Mouse (Mus musculus) liver, embryonic 13.5 days (tissue): ENCODE results near the gene Gm3404. TPM values are rescaled to one million over a fixed set of nuclear protein-coding genes. Genes with fewer than 3 reads are reported as not detected.
"Not testable (repeated sequence)": the region's sequence is repeated elsewhere in the genome, so short reads cannot be mapped to it uniquely, and the experiment has no call there.

Experiments
- ATAC-seq: fragments of 200-750 bp; cut with Nextera tagmentation; 2 replicates; pipeline ENCODE4 v1.8.0; 2017; ENCODE audit warnings: low read depth, mild to moderate bottlenecking, moderate number of reproducible peaks, moderate library complexity
- DNase-seq: peaks from one replicate; pipeline ENCODE4 v3.0.0; 2022
- H3K27ac ChIP-seq: fragments of 300-500 bp; sonication (generic); 2 replicates; pipeline ENCODE4 v1.5.1; 2015; ENCODE audit warnings: moderate library complexity, mild to moderate bottlenecking, inconsistent platforms
- H3K27me3 ChIP-seq: fragments of 300-500 bp; sonication (generic); 2 replicates; pipeline ENCODE4 v1.6.1; 2015; ENCODE audit warnings: mild to moderate bottlenecking, inconsistent platforms
- H3K36me3 ChIP-seq: fragments of 300-500 bp; sonication (generic); 2 replicates; pipeline ENCODE4 v1.6.1; 2015; ENCODE audit warnings: mild to moderate bottlenecking, inconsistent platforms
- H3K4me1 ChIP-seq: fragments of 300-500 bp; sonication (generic); replicated peaks from 2 replicates; pipeline ENCODE4 v1.6.1; 2015; ENCODE audit warnings: inconsistent platforms
- H3K4me2 ChIP-seq: fragments of 300-500 bp; sonication (generic); 2 replicates; pipeline ENCODE4 v1.6.1; 2015; ENCODE audit warnings: inconsistent platforms, mild to moderate bottlenecking, moderate library complexity
- H3K4me3 ChIP-seq: fragments of 300-500 bp; sonication (generic); replicated peaks from 2 replicates; pipeline ENCODE4 v1.5.1; 2015; ENCODE audit warnings: mild to moderate bottlenecking, inconsistent platforms
- H3K9ac ChIP-seq: fragments of 300-500 bp; sonication (generic); 2 replicates; pipeline ENCODE4 v1.6.1; 2015; ENCODE audit warnings: mild to moderate bottlenecking, inconsistent platforms
- H3K9me3 ChIP-seq: fragments of 300-500 bp; sonication (generic); replicated peaks from 2 replicates; pipeline ENCODE4 v1.6.1; 2016; ENCODE audit warnings: inconsistent platforms
- WGBS: fragments of 180-500 bp; shearing (Covaris S2); methylation state at CpG from one replicate; pipeline ENCODE4 v1.1.7; 2015; ENCODE audit not compliant: insufficient replicate concordance; 5-methylcytosine and 5-hydroxymethylcytosine counted together
- polyA plus RNA-seq: library from polyadenylated mRNA; unstranded; fragments of >200 nt; fragmentation: Nextera tagmentation; extraction: Ambion mirVana; gene quantifications from 2 replicates; pipeline ENCODE4 v1.2.1, GENCODE M21; 2015

Gm3404 gene
- polyA plus RNA-seq = not detected in 2 replicates

DNA sequence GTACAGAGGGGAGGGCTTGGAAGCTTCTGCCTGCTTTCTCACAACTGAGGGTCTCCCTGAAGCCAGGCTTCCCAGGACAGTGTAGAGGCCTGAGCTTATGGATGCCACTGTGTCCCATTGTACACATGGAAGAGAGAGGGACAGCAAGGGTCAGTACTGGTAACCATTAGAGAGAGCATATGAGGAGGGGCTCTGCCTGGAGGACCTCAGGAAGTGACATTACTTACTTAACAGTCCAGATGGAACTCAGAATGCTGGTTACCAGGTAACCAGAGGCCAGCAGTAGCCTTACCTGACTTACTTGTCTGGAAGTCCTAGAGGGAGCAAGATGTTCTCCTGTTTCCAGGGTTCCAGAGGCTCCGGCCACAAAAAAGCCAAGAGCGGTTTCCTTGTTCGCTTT lies at the start of gene Gm3404:
Gene Gm3404, plus strand, starts transcription at position 301 of the 400 bp plus-strand sequence.
- not testable (repeated sequence) for DNase-seq, H3K4me2 ChIP-seq
- WGBS = 79% methylated on average over 3 of the region's 3 CpGs

DNA sequence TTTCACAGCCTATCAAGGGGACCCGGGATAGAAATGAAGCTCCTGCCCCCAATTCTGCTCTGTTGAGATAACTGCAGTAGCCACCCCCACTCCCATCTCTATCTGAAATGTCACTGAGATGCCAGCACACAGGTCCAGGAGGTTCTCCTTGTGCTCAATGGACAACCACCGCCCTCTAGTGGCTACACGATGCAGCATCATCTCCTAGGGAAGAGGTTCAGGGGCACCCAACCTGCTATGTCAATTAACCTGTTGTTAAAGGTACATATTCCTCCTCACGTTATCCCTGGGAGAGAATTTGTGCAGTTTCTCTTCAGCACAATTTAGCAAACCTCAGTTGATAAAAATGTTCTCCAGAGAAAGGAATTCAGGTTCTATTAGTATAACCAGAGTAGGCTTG lies 46.0 kb upstream of the Gm3404 start:
- H3K9me3 ChIP-seq, H3K27me3 ChIP-seq, H3K4me1 ChIP-seq, H3K36me3 ChIP-seq, ATAC-seq, H3K4me3 ChIP-seq, H3K9ac ChIP-seq, H3K4me2 ChIP-seq, H3K27ac ChIP-seq: not testable (repeated sequence)
- DNase-seq = peak; percentile 50
- WGBS = under 1% methylated on average over 4 of the region's 4 CpGs

More for the DNA sequence above, at the start of gene Gm3404:
- H3K9me3 ChIP-seq, H3K27me3 ChIP-seq, H3K9ac ChIP-seq, H3K36me3 ChIP-seq, H3K27ac ChIP-seq, ATAC-seq, H3K4me1 ChIP-seq, H3K4me3 ChIP-seq: not testable (repeated sequence)

DNA sequence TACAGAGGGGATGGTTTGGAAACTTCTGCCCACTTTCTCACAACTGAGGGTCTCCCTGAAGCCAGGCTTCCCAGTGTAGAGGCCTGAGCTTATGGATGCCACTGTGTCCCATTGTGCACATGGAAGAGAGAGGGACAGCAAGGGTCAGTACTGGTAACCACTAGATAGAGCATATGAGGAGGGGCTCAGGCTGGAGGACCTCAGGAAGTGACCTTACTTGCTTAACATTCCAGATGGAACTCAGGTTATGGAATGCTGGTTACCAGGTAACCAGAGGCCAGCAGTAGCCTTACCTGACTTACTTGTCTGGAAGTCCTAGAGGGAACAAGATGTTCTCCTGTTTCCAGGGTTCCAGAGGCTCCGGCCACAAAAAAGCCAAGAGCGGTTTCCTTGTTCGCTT lies 43.9 kb upstream of the Gm3404 start, which contains the start of gene Gm6408:
Gene Gm6408, plus strand, starts transcription at position 301 of the 400 bp plus-strand sequence.
- not testable (repeated sequence) for H3K27ac ChIP-seq, H3K36me3 ChIP-seq, H3K4me2 ChIP-seq, H3K4me3 ChIP-seq, H3K4me1 ChIP-seq, ATAC-seq, H3K27me3 ChIP-seq, H3K9me3 ChIP-seq, H3K9ac ChIP-seq, DNase-seq
- 75% methylated on average over 2 of the region's 3 CpGs for WGBS

DNA sequence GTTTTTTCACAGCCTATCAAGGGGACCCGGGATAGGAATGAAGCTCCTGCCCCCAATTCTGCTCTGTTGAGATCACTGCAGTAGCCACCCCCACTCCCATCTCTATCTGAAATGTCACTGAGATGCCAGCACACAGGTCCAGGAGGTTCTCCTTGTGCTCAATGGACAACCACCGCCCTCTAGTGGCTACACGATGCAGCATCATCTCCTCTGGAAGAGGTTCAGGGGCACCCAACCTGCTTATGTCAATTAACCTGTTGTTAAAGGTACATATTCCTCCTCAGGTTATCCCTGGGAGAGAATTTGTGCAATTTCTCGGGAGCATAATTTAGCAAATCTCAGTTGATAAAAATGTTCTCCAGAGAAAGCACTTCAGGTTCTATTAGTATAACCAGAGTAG lies 36.6 kb upstream of the Gm3404 start:
- WGBS = 3% methylated on average over 3 of the region's 4 CpGs
- not testable (repeated sequence) for H3K9ac ChIP-seq, H3K4me2 ChIP-seq, DNase-seq, H3K9me3 ChIP-seq, H3K27ac ChIP-seq, H3K27me3 ChIP-seq, H3K36me3 ChIP-seq, H3K4me3 ChIP-seq, H3K4me1 ChIP-seq, ATAC-seq

DNA sequence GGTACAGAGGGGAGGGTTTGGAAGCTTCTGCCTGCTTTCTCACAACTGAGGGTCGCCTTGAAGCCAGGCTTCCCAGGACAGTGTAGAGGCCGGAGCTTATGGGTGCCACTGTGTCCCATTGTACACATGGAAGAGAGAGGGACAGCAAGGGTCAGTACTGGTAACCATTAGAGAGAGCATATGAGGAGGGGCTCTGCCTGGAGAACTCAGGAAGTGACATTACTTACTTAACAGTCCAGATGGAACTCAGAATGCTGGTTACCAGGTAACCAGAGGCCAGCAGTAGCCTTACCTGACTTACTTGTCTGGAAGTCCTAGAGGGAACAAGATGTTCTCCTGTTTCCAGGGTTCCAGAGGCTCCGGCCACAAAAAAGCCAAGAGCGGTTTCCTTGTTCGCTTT lies 34.5 kb upstream of the Gm3404 start, which contains the start of gene Gm6370:
Gene Gm6370, plus strand, starts transcription at position 301 of the 400 bp plus-strand sequence.
- H3K27me3 ChIP-seq = not testable (repeated sequence)

DNA sequence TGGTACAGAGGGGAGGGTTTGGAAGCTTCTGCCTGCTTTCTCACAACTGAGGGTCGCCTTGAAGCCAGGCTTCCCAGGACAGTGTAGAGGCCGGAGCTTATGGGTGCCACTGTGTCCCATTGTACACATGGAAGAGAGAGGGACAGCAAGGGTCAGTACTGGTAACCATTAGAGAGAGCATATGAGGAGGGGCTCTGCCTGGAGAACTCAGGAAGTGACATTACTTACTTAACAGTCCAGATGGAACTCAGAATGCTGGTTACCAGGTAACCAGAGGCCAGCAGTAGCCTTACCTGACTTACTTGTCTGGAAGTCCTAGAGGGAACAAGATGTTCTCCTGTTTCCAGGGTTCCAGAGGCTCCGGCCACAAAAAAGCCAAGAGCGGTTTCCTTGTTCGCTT lies 23.5 kb upstream of the Gm3404 start, which contains the start of gene 4930449I24Rik:
Gene 4930449I24Rik, plus strand, starts transcription at position 301 of the 400 bp plus-strand sequence.
- not testable (repeated sequence) for H3K4me2 ChIP-seq, ATAC-seq, H3K9ac ChIP-seq, H3K4me1 ChIP-seq, DNase-seq, H3K27ac ChIP-seq, H3K9me3 ChIP-seq, H3K36me3 ChIP-seq, H3K4me3 ChIP-seq, H3K27me3 ChIP-seq
- no CpG with 5 or more reads among the region's 5 CpGs for WGBS

More for the DNA sequence above, 34.5 kb upstream of the Gm3404 start, which contains the start of gene Gm6370:
- H3K4me2 ChIP-seq, ATAC-seq, DNase-seq, H3K27ac ChIP-seq, H3K4me1 ChIP-seq, H3K4me3 ChIP-seq, H3K9ac ChIP-seq, H3K36me3 ChIP-seq, H3K9me3 ChIP-seq: not testable (repeated sequence)
- no CpG with 5 or more reads among the region's 5 CpGs for WGBS

DNA sequence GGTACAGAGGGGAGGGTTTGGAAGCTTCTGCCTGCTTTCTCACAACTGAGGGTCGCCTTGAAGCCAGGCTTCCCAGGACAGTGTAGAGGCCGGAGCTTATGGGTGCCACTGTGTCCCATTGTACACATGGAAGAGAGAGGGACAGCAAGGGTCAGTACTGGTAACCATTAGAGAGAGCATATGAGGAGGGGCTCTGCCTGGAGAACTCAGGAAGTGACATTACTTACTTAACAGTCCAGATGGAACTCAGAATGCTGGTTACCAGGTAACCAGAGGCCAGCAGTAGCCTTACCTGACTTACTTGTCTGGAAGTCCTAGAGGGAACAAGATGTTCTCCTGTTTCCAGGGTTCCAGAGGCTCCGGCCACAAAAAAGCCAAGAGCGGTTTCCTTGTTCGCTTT lies 11.8 kb upstream of the Gm3404 start, which contains the start of gene Gm3402:
Gene Gm3402, plus strand, starts transcription at position 301 of the 400 bp plus-strand sequence.
- not testable (repeated sequence) for DNase-seq, H3K4me3 ChIP-seq, H3K27me3 ChIP-seq, H3K9me3 ChIP-seq, H3K4me1 ChIP-seq, H3K4me2 ChIP-seq, H3K36me3 ChIP-seq, H3K9ac ChIP-seq, H3K27ac ChIP-seq, ATAC-seq
- WGBS = 86% methylated on average over 1 of the region's 5 CpGs

DNA sequence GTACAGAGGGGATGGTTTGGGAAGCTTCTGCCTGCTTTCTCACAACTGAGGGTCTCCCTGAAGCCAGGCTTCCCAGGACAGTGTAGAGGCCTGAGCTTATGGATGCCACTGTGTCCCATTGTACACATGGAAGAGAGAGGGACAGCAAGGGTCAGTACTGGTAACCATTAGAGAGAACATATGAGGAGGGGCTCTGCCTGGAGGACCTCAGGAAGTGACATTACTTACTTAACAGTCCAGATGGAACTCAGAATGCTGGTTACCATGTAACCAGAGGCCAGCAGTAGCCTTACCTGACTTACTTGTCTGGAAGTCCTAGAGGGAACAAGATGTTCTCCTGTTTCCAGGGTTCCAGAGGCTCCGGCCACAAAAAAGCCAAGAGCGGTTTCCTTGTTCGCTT lies 11.7 kb downstream of the Gm3404 start, which contains the start of gene Gm3409:
Gene Gm3409, plus strand, starts transcription at position 301 of the 400 bp plus-strand sequence.
- H3K4me3 ChIP-seq, ATAC-seq, H3K27me3 ChIP-seq, DNase-seq, H3K27ac ChIP-seq, H3K9ac ChIP-seq, H3K36me3 ChIP-seq, H3K4me2 ChIP-seq, H3K4me1 ChIP-seq, H3K9me3 ChIP-seq: not testable (repeated sequence)
- 75% methylated on average over 2 of the region's 3 CpGs for WGBS

DNA sequence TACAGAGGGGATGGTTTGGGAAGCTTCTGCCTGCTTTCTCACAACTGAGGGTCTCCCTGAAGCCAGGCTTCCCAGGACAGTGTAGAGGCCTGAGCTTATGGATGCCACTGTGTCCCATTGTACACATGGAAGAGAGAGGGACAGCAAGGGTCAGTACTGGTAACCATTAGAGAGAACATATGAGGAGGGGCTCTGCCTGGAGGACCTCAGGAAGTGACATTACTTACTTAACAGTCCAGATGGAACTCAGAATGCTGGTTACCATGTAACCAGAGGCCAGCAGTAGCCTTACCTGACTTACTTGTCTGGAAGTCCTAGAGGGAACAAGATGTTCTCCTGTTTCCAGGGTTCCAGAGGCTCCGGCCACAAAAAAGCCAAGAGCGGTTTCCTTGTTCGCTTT lies 30.2 kb downstream of the Gm3404 start, which contains the start of gene Gm3415:
Gene Gm3415, plus strand, starts transcription at position 301 of the 400 bp plus-strand sequence.
- H3K4me3 ChIP-seq, DNase-seq, H3K36me3 ChIP-seq, H3K27ac ChIP-seq, H3K4me1 ChIP-seq, H3K27me3 ChIP-seq, H3K9me3 ChIP-seq, H3K4me2 ChIP-seq, H3K9ac ChIP-seq, ATAC-seq: not testable (repeated sequence)
- no CpG with 5 or more reads among the region's 3 CpGs for WGBS

DNA sequence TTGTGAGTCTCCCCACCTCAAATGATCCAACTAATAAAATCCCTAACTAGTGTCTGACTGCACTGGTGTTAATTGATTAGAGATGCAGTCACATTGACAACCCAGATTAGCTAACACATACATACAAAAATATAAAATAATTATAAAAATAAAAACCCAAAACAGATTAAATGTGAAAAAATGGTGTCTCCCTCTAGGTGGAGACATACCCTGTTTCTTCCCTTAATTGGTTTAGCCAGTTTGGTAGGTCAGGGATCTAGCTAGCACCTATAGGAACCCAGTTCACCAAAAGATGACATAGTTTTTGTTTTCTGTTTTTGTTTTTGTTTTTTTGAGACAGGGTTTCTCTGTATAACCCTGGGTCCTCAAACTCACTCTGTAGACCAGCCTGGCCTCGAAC lies 38.7 kb downstream of the Gm3404 start:
- 33% methylated on average over 1 of the region's 1 CpGs for WGBS
- Histone ChIP-seq H3K4me2 (no peak overlapping the region), H3K4me3 (no peak overlapping the region), H3K9me3 (no peaks in the 10 kb centered on the region), H3K9ac (no peak overlapping the region), H3K4me1 (no peaks in the 10 kb centered on the region), H3K36me3 (no peaks in the 10 kb centered on the region), H3K27me3 (no peaks in the 10 kb centered on the region), H3K27ac (no peak overlapping the region)
- ATAC-seq (no peak), DNase-seq (no peak)

DNA sequence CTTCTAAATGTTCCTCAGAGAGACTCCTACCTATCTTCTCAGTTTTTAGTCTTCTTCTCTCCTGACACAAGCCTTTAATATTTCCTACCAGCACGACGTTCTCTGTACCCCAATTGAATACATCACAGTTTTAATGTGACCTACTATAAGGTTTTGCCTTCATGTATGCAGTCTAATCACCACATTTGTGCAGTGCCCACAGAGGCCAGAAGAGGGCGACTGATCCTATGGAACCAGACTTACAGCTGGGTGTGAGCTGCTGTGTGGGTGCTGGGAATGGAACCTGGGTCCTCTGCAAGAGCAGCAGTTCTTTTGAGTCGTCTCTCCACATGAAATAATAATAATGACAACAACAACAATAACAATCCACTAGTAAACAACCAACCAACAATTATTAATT lies 41.5 kb downstream of the Gm3404 start:
- H3K27me3 ChIP-seq = no peaks in the 10 kb centered on the region
- no peak for ATAC-seq
- H3K27ac ChIP-seq = no peak overlapping the region
- WGBS = 33% methylated on average over 4 of the region's 4 CpGs
- no peaks in the 10 kb centered on the region for H3K36me3 ChIP-seq
- H3K4me3 ChIP-seq = no peak overlapping the region
- no peak overlapping the region for H3K9ac ChIP-seq
- DNase-seq = no peak
- H3K4me2 ChIP-seq = no peak overlapping the region
- H3K4me1 ChIP-seq = no peaks in the 10 kb centered on the region
- H3K9me3 ChIP-seq = no peaks in the 10 kb centered on the region

DNA sequence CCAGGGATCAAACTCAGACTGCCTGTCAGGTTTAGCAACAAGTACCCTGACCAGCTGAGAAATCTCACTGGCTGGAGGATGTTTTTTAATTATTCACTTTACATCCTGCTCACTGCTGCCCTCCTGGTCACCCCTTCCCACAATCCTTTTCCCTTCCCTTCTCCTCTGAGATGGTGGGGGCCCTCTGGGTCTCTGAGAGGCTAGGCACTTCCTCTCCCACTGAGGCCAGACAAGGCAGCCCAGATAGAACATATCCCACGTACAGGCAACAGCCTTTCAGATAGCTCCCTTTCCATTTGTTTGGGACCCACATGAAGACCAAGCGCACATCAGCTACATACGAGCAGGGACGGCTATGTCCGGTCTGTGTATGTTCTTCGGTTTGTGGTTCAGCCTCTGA lies 44.6 kb downstream of the Gm3404 start:
- H3K27me3 ChIP-seq, H3K4me3 ChIP-seq: not testable (repeated sequence)

More for the DNA sequence above, 44.6 kb downstream of the Gm3404 start:
- not testable (repeated sequence) for H3K4me1 ChIP-seq, H3K9ac ChIP-seq, H3K36me3 ChIP-seq, ATAC-seq, DNase-seq, H3K9me3 ChIP-seq, H3K4me2 ChIP-seq, H3K27ac ChIP-seq
- WGBS = 65% methylated on average over 6 of the region's 6 CpGs
